Mouse (Mus musculus): Measurements from ENCODE around the gene Cyp2t4. TPM values are rescaled to one million over a fixed set of nuclear protein-coding genes. Genes with fewer than 3 reads are reported as not detected.

Gene Cyp2t4
- polyA plus RNA-seq, 1 experiment from 2014 or later = 0.36 TPM

GRCm38 (mm10) chr7:27174496-27174895 is 21.0 kb downstream of the Cyp2t4 start:
- no peak for ATAC-seq (ENCODE audit: low FRiP score)
- H3K4me2 ChIP-seq = no peak overlapping the region
- no peaks in the 10 kb centered on the region for H3K27me3 ChIP-seq (replicated peaks)
- H3K27ac ChIP-seq (replicated peaks) = no peak overlapping the region
- H3K36me3 ChIP-seq = peaks cover 52% of the 10 kb centered on the region
- H3K4me1 ChIP-seq = peaks cover 14% of the 10 kb centered on the region
- WGBS = 97% methylated on average over 15 of the region's 15 CpGs
- no peaks in the 10 kb centered on the region for H3K9me3 ChIP-seq (replicated peaks)
- H3K4me3 ChIP-seq (replicated peaks) = no peak overlapping the region
- H3K9ac ChIP-seq (replicated peaks) = no peak overlapping the region

DNA sequence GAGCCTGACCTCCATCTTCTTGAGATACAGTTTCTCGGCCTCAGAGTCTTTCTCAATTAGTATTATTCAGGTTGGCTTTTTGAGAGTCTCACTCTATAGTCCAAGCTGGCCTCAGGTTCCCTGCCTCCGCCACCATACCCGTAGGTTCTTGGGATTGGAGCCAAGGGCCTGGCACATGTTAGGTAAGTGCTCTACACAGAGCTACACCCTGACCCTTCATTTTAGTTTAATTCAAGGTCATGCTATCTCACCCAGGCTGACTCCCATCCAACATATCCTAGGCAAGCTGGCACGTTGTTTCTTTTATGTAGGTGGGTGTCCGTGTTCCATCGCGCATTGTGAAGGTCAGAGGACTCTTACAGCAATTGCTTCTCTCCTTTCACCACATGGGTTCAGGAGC is 21.4 kb downstream of the Cyp2t4 start:
- Histone ChIP-seq H3K27me3 (replicated peaks) (no peaks in the 10 kb centered on the region), H3K9ac (replicated peaks) (no peak overlapping the region), H3K4me3 (replicated peaks) (no peak overlapping the region), H3K9me3 (replicated peaks) (no peaks in the 10 kb centered on the region), H3K4me2 (no peak overlapping the region), H3K36me3 (peaks cover 52% of the 10 kb centered on the region), H3K4me1 (peaks cover 18% of the 10 kb centered on the region), H3K27ac (replicated peaks) (no peak overlapping the region)
- ATAC-seq (ENCODE audit: low FRiP score) = no peak
- WGBS = 95% methylated on average over 7 of the region's 7 CpGs

DNA sequence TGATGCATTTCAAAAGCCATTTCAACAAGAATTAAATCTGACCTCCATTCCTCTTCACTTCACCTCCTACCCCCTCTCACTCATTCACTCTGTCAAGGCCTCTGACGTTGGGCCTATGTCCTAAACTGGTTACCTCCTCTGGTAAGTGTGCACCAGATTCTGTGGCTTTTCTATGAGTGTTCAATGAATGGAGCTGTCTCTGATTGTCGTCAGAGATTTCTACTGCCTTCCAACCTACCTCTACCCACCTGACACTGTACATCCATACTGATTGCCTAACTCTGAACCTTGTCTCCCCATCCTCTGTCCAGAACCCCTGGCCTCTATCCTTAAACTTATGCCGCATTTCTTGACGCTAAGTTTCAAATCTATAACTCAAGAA is 24.4 kb downstream of the Cyp2t4 start:
- Histone ChIP-seq H3K4me3 (replicated peaks) (peak overlapping the region; percentile 77), H3K27ac (replicated peaks) (peak overlapping the region; percentile 95), H3K4me1 (peaks cover 21% of the 10 kb centered on the region), H3K4me2 (peak overlapping the region; percentile 58), H3K9ac (replicated peaks) (peak overlapping the region; percentile 66), H3K27me3 (replicated peaks) (no peaks in the 10 kb centered on the region), H3K36me3 (peaks cover 26% of the 10 kb centered on the region), H3K9me3 (replicated peaks) (no peaks in the 10 kb centered on the region)
- 24% methylated on average over 4 of the region's 4 CpGs for WGBS
- ATAC-seq (ENCODE audit: low FRiP score) = peak; percentile 11

DNA sequence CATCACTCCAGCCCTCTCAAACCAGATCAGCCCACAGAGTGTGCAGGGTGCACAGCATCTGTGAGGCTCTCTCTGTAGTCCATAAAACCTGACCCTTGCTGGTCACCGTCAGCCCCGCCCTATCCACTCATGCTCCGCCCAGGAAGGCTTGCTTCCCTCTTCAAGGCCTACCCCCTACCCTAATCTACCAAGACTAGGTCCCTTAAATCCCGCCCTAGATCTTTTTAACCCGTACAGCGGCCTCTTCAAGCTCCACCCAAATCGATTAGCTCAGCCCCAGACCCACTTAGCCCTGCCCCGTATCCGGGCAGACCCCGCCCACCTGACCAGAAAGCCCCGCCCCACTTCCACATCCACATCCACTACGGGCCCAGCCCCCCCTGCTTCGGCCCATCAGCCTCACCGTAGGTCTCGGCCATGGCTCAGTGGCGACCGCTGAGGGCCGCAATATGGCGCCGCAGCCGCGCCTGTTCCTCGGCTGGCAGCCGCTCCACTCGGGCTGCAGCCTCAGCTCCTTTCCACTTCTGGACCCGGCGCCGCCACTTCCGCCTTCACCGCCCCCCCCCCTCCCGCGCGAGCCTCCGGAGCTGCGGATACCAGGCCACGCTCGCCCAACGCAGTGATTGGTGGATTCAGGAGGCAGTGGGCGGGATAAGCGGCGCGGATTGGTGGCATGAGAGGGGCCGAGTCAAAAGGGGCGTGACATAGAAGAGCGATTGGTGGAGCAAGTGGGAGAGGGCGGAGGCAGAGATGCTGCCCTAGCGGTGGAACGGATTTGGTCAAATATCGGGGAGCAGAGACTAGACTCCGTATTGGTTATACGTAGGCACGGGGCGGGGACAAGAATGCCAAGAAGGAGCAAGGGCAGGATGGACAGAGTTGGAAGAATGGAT is 25.1 kb downstream of the Cyp2t4 start, which contains the start of gene Rab4b:
Rab4b (minus strand) TSS at position 573 of the 893 bp plus-strand sequence.
- Histone ChIP-seq H3K36me3 (peaks cover 26% of the 10 kb centered on the region), H3K4me1 (peaks cover 21% of the 10 kb centered on the region), H3K27me3 (replicated peaks) (no peaks in the 10 kb centered on the region), H3K4me3 (replicated peaks) (peak within 1 kb of the TSS; percentile 77), H3K27ac (replicated peaks) (peak within 1 kb of the TSS; percentile 95), H3K4me2 (peak within 1 kb of the TSS; percentile 60), H3K9me3 (replicated peaks) (no peaks in the 10 kb centered on the region), H3K9ac (replicated peaks) (peak within 1 kb of the TSS; percentile 66)
- peak; percentile 97 for ATAC-seq (ENCODE audit: low FRiP score)
- under 1% methylated on average over 53 of the region's 53 CpGs for WGBS

DNA sequence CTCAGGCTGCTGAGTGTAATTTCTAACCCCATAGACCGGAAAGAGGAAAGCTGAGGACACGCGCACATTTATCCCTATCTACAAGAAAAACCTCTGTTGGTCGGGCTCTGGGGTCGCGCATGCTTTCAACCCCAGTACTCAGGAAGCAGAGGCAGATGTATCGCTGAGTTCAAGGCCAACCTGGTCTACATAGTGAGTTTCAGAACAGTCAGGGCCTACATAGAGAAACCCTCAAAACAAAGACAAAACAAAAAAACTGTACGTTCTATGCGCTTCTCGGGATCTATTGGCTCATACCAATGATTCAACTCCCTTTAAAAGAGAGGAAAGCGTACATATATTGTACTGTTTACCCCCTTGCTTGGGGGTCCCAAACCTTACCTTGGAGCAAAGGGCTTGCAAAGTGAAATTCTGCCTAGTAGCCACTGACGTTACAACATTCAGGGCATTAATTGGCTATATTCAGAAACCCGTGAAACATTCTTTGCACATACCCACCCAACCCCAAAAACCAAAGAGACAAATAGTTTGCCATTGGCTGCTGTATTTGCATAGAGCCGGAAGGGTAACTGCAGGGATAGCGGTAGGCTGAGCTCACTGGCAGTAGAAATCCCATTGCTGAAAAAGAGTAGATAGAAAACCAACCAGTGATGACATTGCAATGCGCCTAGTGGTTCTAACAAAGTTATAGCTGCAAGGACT is 25.9 kb downstream of the Cyp2t4 start:
- Histone ChIP-seq H3K9ac (replicated peaks) (0 out of 2 replicates have a peak overlapping the region, but pooled peaks have one; percentile 33), H3K4me3 (replicated peaks) (peak overlapping the region; percentile 77), H3K4me2 (peak overlapping the region; percentile 60), H3K9me3 (replicated peaks) (no peaks in the 10 kb centered on the region), H3K27ac (replicated peaks) (peak overlapping the region; percentile 95), H3K4me1 (peaks cover 21% of the 10 kb centered on the region), H3K27me3 (replicated peaks) (no peaks in the 10 kb centered on the region), H3K36me3 (peaks cover 24% of the 10 kb centered on the region)
- 48% methylated on average over 16 of the region's 16 CpGs for WGBS
- no peak for ATAC-seq (ENCODE audit: low FRiP score)

GRCm38 (mm10) chr7:27180036-27180435 is 26.5 kb downstream of the Cyp2t4 start:
- Histone ChIP-seq H3K27me3 (replicated peaks) (no peaks in the 10 kb centered on the region), H3K9ac (replicated peaks) (no peak overlapping the region), H3K9me3 (replicated peaks) (no peaks in the 10 kb centered on the region), H3K4me1 (peaks cover 21% of the 10 kb centered on the region), H3K4me2 (peak overlapping the region; percentile 60), H3K4me3 (replicated peaks) (peak overlapping the region; percentile 77), H3K27ac (replicated peaks) (peak overlapping the region; percentile 95), H3K36me3 (peaks cover 23% of the 10 kb centered on the region)
- WGBS = 36% methylated on average over 5 of the region's 5 CpGs
- no peak for ATAC-seq (ENCODE audit: low FRiP score)

GRCm38 (mm10) chr7:27180837-27181695 is 27.6 kb downstream of the Cyp2t4 start, which contains the start of the genes Gm21983 and Mia:
Gene Gm21983 (minus strand): TSS chr7:27181086.
Gene Mia (minus strand): TSS chr7:27181157.
- Histone ChIP-seq H3K9me3 (replicated peaks) (no peaks in the 10 kb centered on the region), H3K9ac (replicated peaks) (no peak within 1 kb of the TSS), H3K27ac (replicated peaks) (peak within 1 kb of the TSS; percentile 95), H3K4me3 (replicated peaks) (peak within 1 kb of the TSS; percentile 77), H3K4me2 (peak within 1 kb of the TSS; percentile 60), H3K36me3 (peaks cover 26% of the 10 kb centered on the region), H3K27me3 (replicated peaks) (no peaks in the 10 kb centered on the region), H3K4me1 (peaks cover 21% of the 10 kb centered on the region)
- ATAC-seq (ENCODE audit: low FRiP score) = no peak
- 62% methylated on average over 14 of the region's 14 CpGs for WGBS

- 93% methylated on average over 1 of the region's 1 CpGs for WGBS
These were observed 29.0 kb downstream of the Cyp2t4 start for GRCm38 (mm10) chr7:27182498-27182897.

GRCm38 (mm10) chr7:27184964-27185363 is 31.4 kb downstream of the Cyp2t4 start:
- no peak overlapping the region for H3K4me2 ChIP-seq
- H3K36me3 ChIP-seq = peaks cover 63% of the 10 kb centered on the region
- H3K9me3 ChIP-seq (replicated peaks) = no peaks in the 10 kb centered on the region
- H3K9ac ChIP-seq (replicated peaks) = no peak overlapping the region
- no peaks in the 10 kb centered on the region for H3K27me3 ChIP-seq (replicated peaks)
- no peak overlapping the region for H3K4me3 ChIP-seq (replicated peaks)
- WGBS = 72% methylated on average over 3 of the region's 3 CpGs
- 0 out of 2 replicates have a peak, but pooled peaks cover 2% of the 10 kb centered on the region for H3K4me1 ChIP-seq
- ATAC-seq (ENCODE audit: low FRiP score) = no peak
- H3K27ac ChIP-seq (replicated peaks) = no peak overlapping the region

More at GRCm38 (mm10) chr7:27182498-27182897, 29.0 kb downstream of the Cyp2t4 start:
- H3K9me3 ChIP-seq (replicated peaks) = no peaks in the 10 kb centered on the region
- H3K27me3 ChIP-seq (replicated peaks) = no peaks in the 10 kb centered on the region
- H3K36me3 ChIP-seq = peaks cover 40% of the 10 kb centered on the region
- peaks cover 19% of the 10 kb centered on the region for H3K4me1 ChIP-seq
- no peak overlapping the region for H3K4me2 ChIP-seq
- no peak overlapping the region for H3K9ac ChIP-seq (replicated peaks)
- ATAC-seq (ENCODE audit: low FRiP score) = no peak
- H3K4me3 ChIP-seq (replicated peaks) = no peak overlapping the region
- H3K27ac ChIP-seq (replicated peaks) = no peak overlapping the region

GRCm38 (mm10) chr7:27185986-27186385 is 32.5 kb downstream of the Cyp2t4 start:
- Histone ChIP-seq H3K4me2 (no peak overlapping the region), H3K36me3 (peaks cover 73% of the 10 kb centered on the region), H3K27ac (replicated peaks) (no peak overlapping the region), H3K9ac (replicated peaks) (no peak overlapping the region), H3K9me3 (replicated peaks) (no peaks in the 10 kb centered on the region), H3K4me1 (no peaks in the 10 kb centered on the region), H3K4me3 (replicated peaks) (no peak overlapping the region), H3K27me3 (replicated peaks) (no peaks in the 10 kb centered on the region)
- WGBS = 93% methylated on average over 5 of the region's 5 CpGs
- ATAC-seq (ENCODE audit: low FRiP score) = no peak

All from neural tube, embryonic 15.5 days (tissue).